Mouse (Mus musculus): ENCODE results near the gene Gpr107. TPM values are rescaled to one million over a fixed set of nuclear protein-coding genes. Genes with fewer than 3 reads are reported as not detected.

Gene Gpr107
- polyA plus RNA-seq, 1 experiment from 2014 or later: 38.1 TPM

GRCm38 (mm10) chr2:31245051-31245450, 92.9 kb downstream of the Gpr107 start:
- H3K9me3 ChIP-seq: no peaks in the 10 kb centered on the region
- WGBS: 10% methylated on average over 5 of the region's 5 CpGs
- peak overlapping the region; percentile 92 for H3K27ac ChIP-seq
- peak overlapping the region; percentile 96 for H3K4me2 ChIP-seq
- peak overlapping the region; percentile 98 for H3K9ac ChIP-seq
- ATAC-seq (ENCODE audit: low FRiP score): 0 out of 2 replicates have a peak, but pooled peaks have one; percentile 4
- H3K4me3 ChIP-seq: peak overlapping the region; percentile 96
- peaks cover 18% of the 10 kb centered on the region for H3K36me3 ChIP-seq
- peaks cover 26% of the 10 kb centered on the region for H3K27me3 ChIP-seq
- H3K4me1 ChIP-seq (replicated peaks): peaks cover 57% of the 10 kb centered on the region

GRCm38 (mm10) chr2:31245491-31246141, 93.5 kb downstream of the Gpr107 start, which contains the start of gene Ncs1:
TSS of gene Ncs1 (plus strand) at chr2:31245823.
- WGBS: under 1% methylated on average over 71 of the region's 89 CpGs
- peak within 1 kb of the TSS; percentile 96 for H3K4me3 ChIP-seq

GRCm38 (mm10) chr2:31246251-31246971, 94.3 kb downstream of the Gpr107 start:
- Histone ChIP-seq H3K9me3 (no peaks in the 10 kb centered on the region), H3K4me3 (peak overlapping the region; percentile 96), H3K27ac (peak overlapping the region; percentile 92), H3K4me2 (peak overlapping the region; percentile 96), H3K9ac (peak overlapping the region; percentile 98), H3K27me3 (peaks cover 20% of the 10 kb centered on the region), H3K4me1 (replicated peaks) (peaks cover 69% of the 10 kb centered on the region), H3K36me3 (peaks cover 19% of the 10 kb centered on the region)
- under 1% methylated on average over 41 of the region's 41 CpGs for WGBS
- peak; percentile 49 for ATAC-seq (ENCODE audit: low FRiP score)

More at GRCm38 (mm10) chr2:31245491-31246141, 93.5 kb downstream of the Gpr107 start, which contains the start of gene Ncs1:
- ATAC-seq (ENCODE audit: low FRiP score): peak; percentile 84
- peaks cover 19% of the 10 kb centered on the region for H3K36me3 ChIP-seq
- peak within 1 kb of the TSS; percentile 96 for H3K4me2 ChIP-seq
- H3K9ac ChIP-seq: peak within 1 kb of the TSS; percentile 98
- H3K9me3 ChIP-seq: no peaks in the 10 kb centered on the region
- H3K27ac ChIP-seq: peak within 1 kb of the TSS; percentile 92
- H3K4me1 ChIP-seq (replicated peaks): peaks cover 62% of the 10 kb centered on the region
- peaks cover 21% of the 10 kb centered on the region for H3K27me3 ChIP-seq

- no peak overlapping the region for H3K27ac ChIP-seq
- H3K27me3 ChIP-seq: peaks cover 4% of the 10 kb centered on the region; the same call in 1 of the 2 replicates
- WGBS: 94% methylated on average over 6 of the region's 6 CpGs
- ATAC-seq (ENCODE audit: low FRiP score): no peak
- no peak overlapping the region for H3K4me3 ChIP-seq
- peaks cover 70% of the 10 kb centered on the region for H3K4me1 ChIP-seq (replicated peaks)
- H3K36me3 ChIP-seq: peaks cover 19% of the 10 kb centered on the region
- H3K9me3 ChIP-seq: no peaks in the 10 kb centered on the region
- H3K4me2 ChIP-seq: no peak overlapping the region; the same call in 1 of the 2 replicates
- no peak overlapping the region for H3K9ac ChIP-seq
Measured at GRCm38 (mm10) chr2:31248856-31249255, 96.7 kb downstream of the Gpr107 start.

- no peak for ATAC-seq (ENCODE audit: low FRiP score)
- no peak overlapping the region for H3K27ac ChIP-seq
- no peak overlapping the region for H3K9ac ChIP-seq
- no peak overlapping the region for H3K4me2 ChIP-seq
- no peaks in the 10 kb centered on the region for H3K27me3 ChIP-seq
- peaks cover 80% of the 10 kb centered on the region for H3K4me1 ChIP-seq (replicated peaks)
- 98% methylated on average over 4 of the region's 4 CpGs for WGBS
- H3K4me3 ChIP-seq: no peak overlapping the region
- H3K36me3 ChIP-seq: peaks cover 19% of the 10 kb centered on the region
- H3K9me3 ChIP-seq: no peaks in the 10 kb centered on the region
Measured at GRCm38 (mm10) chr2:31252167-31252566, 100.1 kb downstream of the Gpr107 start.

GRCm38 (mm10) chr2:31253463-31253862, 101.3 kb downstream of the Gpr107 start:
- Histone ChIP-seq H3K4me1 (replicated peaks) (peaks cover 80% of the 10 kb centered on the region), H3K27me3 (no peaks in the 10 kb centered on the region), H3K9ac (no peak overlapping the region), H3K9me3 (no peaks in the 10 kb centered on the region), H3K27ac (no peak overlapping the region), H3K4me2 (no peak overlapping the region), H3K36me3 (peaks cover 14% of the 10 kb centered on the region), H3K4me3 (no peak overlapping the region)
- no peak for ATAC-seq (ENCODE audit: low FRiP score)
- 36% methylated on average over 3 of the region's 3 CpGs for WGBS

GRCm38 (mm10) chr2:31254806-31255205, 102.7 kb downstream of the Gpr107 start:
- Histone ChIP-seq H3K9ac (0 out of 2 replicates have a peak overlapping the region, but pooled peaks have one; percentile 10), H3K4me3 (no peak overlapping the region), H3K9me3 (no peaks in the 10 kb centered on the region), H3K4me1 (replicated peaks) (peaks cover 82% of the 10 kb centered on the region), H3K27me3 (no peaks in the 10 kb centered on the region), H3K36me3 (peaks cover 3% of the 10 kb centered on the region), H3K4me2 (no peak overlapping the region), H3K27ac (0 out of 2 replicates have a peak overlapping the region, but pooled peaks have one; percentile 76)
- ATAC-seq (ENCODE audit: low FRiP score): no peak
- WGBS: 87% methylated on average over 3 of the region's 3 CpGs

GRCm38 (mm10) chr2:31255952-31256938, 104.1 kb downstream of the Gpr107 start:
- H3K4me1 ChIP-seq (replicated peaks): peaks cover 74% of the 10 kb centered on the region
- H3K4me3 ChIP-seq: 0 out of 2 replicates have a peak overlapping the region, but pooled peaks have one; percentile 2
- WGBS: 22% methylated on average over 21 of the region's 21 CpGs
- H3K4me2 ChIP-seq: peak overlapping the region; percentile 17; the same call in 1 of the 2 replicates
- H3K27me3 ChIP-seq: no peaks in the 10 kb centered on the region
- H3K36me3 ChIP-seq: peaks cover 5% of the 10 kb centered on the region; the same call in 1 of the 2 replicates
- peak; percentile 34; the same call in 1 of the 2 replicates for ATAC-seq (ENCODE audit: low FRiP score)
- no peaks in the 10 kb centered on the region for H3K9me3 ChIP-seq
- peak overlapping the region; percentile 76 for H3K27ac ChIP-seq
- peak overlapping the region; percentile 60 for H3K9ac ChIP-seq

- no peak for ATAC-seq (ENCODE audit: low FRiP score)
- H3K9ac ChIP-seq: peak overlapping the region; percentile 60; the same call in 1 of the 2 replicates
- H3K27ac ChIP-seq: peak overlapping the region; percentile 76; the same call in 1 of the 2 replicates
- H3K4me3 ChIP-seq: no peak overlapping the region
- peaks cover 73% of the 10 kb centered on the region for H3K4me1 ChIP-seq (replicated peaks)
- WGBS: 64% methylated on average over 6 of the region's 6 CpGs
- H3K27me3 ChIP-seq: no peaks in the 10 kb centered on the region
- H3K36me3 ChIP-seq: peaks cover 11% of the 10 kb centered on the region; the same call in 1 of the 2 replicates
- H3K9me3 ChIP-seq: no peaks in the 10 kb centered on the region
- H3K4me2 ChIP-seq: no peak overlapping the region
Measured at GRCm38 (mm10) chr2:31257096-31257495, 105.0 kb downstream of the Gpr107 start.

GRCm38 (mm10) chr2:31258609-31259366, 106.7 kb downstream of the Gpr107 start:
- H3K27ac ChIP-seq: peak overlapping the region; percentile 12

More at GRCm38 (mm10) chr2:31258609-31259366, 106.7 kb downstream of the Gpr107 start:
- peak overlapping the region; percentile 65 for H3K9ac ChIP-seq
- peaks cover 15% of the 10 kb centered on the region; the same call in 1 of the 2 replicates for H3K36me3 ChIP-seq
- peaks cover 84% of the 10 kb centered on the region for H3K4me1 ChIP-seq (replicated peaks)
- H3K4me3 ChIP-seq: peak overlapping the region; percentile 37
- 11% methylated on average over 22 of the region's 22 CpGs for WGBS
- no peaks in the 10 kb centered on the region for H3K9me3 ChIP-seq
- no peaks in the 10 kb centered on the region for H3K27me3 ChIP-seq
- H3K4me2 ChIP-seq: peak overlapping the region; percentile 65
- ATAC-seq (ENCODE audit: low FRiP score): no peak
